Comparison of ENCODE assay signal across 13 mouse cellular contexts in genomic region chr7:43349623-43350022, GRCm38 (mm10). TPM values are rescaled to one million over a fixed set of nuclear protein-coding genes. Genes with fewer than 3 reads are reported as not detected.
A peak's percentile ranks its signal among the peaks of the same experiment; 100 is the strongest.
DNase-seq lines count a peak whose midpoint lies in the region; ATAC-seq and TF ChIP-seq lines count a peak whose summit lies in the region.
"Not testable (repeated sequence)": the region's sequence is repeated elsewhere in the genome, so short reads cannot be mapped to it uniquely, and the experiment has no call there.
"Had no signal": no experiment of that assay in that cellular context is flagged by ENCODE, and none has a peak within 500 bp of the region (broad histone marks: within the 10 kb centered on the region; RNA-seq: fewer than 3 reads in every experiment).

No protein-coding gene starts in this region.

- H3K27ac ChIP-seq in bone marrow macrophage, adult 2 months (ENCODE audit: insufficient read depth, low read depth, low read length), result peak overlapping the region; percentile 50; the same call in 1 of the 2 replicates
- H3K27ac ChIP-seq in liver, embryonic 15.5 days (replicated peaks), result not testable (repeated sequence)

- not testable (repeated sequence) for TF ChIP-seq POLR2A in bone marrow macrophage, adult 2 months (IDR thresholded peaks at IDR 0.05; ENCODE audit: borderline replicate concordance, low read depth, low read length)

- TF ChIP-seq CTCF in bone marrow macrophage, adult 2 months (IDR thresholded peaks at IDR 0.05; ENCODE audit: low read depth, low read length), result not testable (repeated sequence)

- not testable (repeated sequence) for H3K9me3 ChIP-seq in liver, embryonic 15.5 days (replicated peaks)

- not testable (repeated sequence) for H3K27me3 ChIP-seq in liver, embryonic 15.5 days

- H3K4me3 ChIP-seq in bone marrow macrophage, adult 2 months (ENCODE audit: insufficient read depth, low read length); liver, embryonic 15.5 days (replicated peaks): not testable (repeated sequence)

- not testable (repeated sequence) for H3K9ac ChIP-seq in liver, embryonic 15.5 days

- not testable (repeated sequence) for H3K4me2 ChIP-seq in liver, embryonic 15.5 days

- DNase-seq in ES-CJ7 (ENCODE audit: low read depth, low spot score), result peak; percentile 62
- DNase-seq in heart, adult 9 months (ENCODE audit: low spot score in 2 of 2), result peak; percentile 6 to 10
- DNase-seq in kidney, adult 9 months, result peak; percentile 34
- DNase-seq in lung, postnatal 36 days, result peak; percentile 52

- ATAC-seq in liver, embryonic 15.5 days (ENCODE audit: insufficient read depth), result peak; percentile 43; the same call in 1 of the 2 replicates
- ATAC-seq in neutrophil, adult 5-6 weeks (ENCODE audit: extremely low read depth, insufficient number of reproducible peaks, low FRiP score, poor library complexity, severe bottlenecking), result peak; percentile 62

- H3K36me3 ChIP-seq in liver, embryonic 15.5 days (replicated peaks), result not testable (repeated sequence)

- 32% methylated on average over 5 of the region's 5 CpGs for WGBS in liver, embryonic 15.5 days (ENCODE audit: insufficient replicate concordance)

- H3K4me1 ChIP-seq in bone marrow macrophage, adult 2 months (ENCODE audit: control insufficient read depth, insufficient read depth, low read length), result peaks cover 56% of the 10 kb centered on the region
- peaks cover 12% of the 10 kb centered on the region for H3K4me1 ChIP-seq in liver, embryonic 15.5 days (replicated peaks)

RNA-seq across cellular contexts. Expression of gene Siglecf, which starts 1.5 kb away (rescaled TPM):
- 0.59 TPM in 1 of 2 replicates, not detected in the other for polyA plus RNA-seq in bone marrow macrophage, adult 2 months (2012; ENCODE audit: insufficient read depth, insufficient read length, missing spikeins)
- 1.8 TPM in 2 replicates for polyA plus RNA-seq in liver, embryonic 15.5 days (2015; fragmentation: Nextera tagmentation; extraction: Ambion mirVana)
- 27.1 and 32.2 TPM in 2 replicates for total RNA-seq in neutrophil, adult 5-6 weeks (2017)
- total RNA-seq: adrenal gland, postnatal 25 days had no signal
- polyA plus RNA-seq: forebrain, embryonic 13.5 days had no signal

RNA-seq across cellular contexts. Expression of gene Zfp715, which starts 36.5 kb away (rescaled TPM):
- 29.9 and 33.0 TPM in 2 replicates for polyA plus RNA-seq in bone marrow macrophage, adult 2 months (2012; ENCODE audit: insufficient read depth, insufficient read length, missing spikeins)
- 4.2 and 4.4 TPM in 2 replicates for polyA plus RNA-seq in liver, embryonic 15.5 days (2015; fragmentation: Nextera tagmentation; extraction: Ambion mirVana)
- 46.8 TPM in 2 replicates for total RNA-seq in neutrophil, adult 5-6 weeks (2017)

RNA-seq across cellular contexts. Expression of gene Siglecg, which starts 58.4 kb away (rescaled TPM):
- not detected in 2 replicates for polyA plus RNA-seq in bone marrow macrophage, adult 2 months (2012; ENCODE audit: insufficient read depth, insufficient read length, missing spikeins)
- 0.76 and 1.2 TPM in 2 replicates for polyA plus RNA-seq in liver, embryonic 15.5 days (2015; fragmentation: Nextera tagmentation; extraction: Ambion mirVana)
- 222 and 223 TPM in 2 replicates for total RNA-seq in neutrophil, adult 5-6 weeks (2017)
- total RNA-seq: layer of hippocampus, adult 18-20 months; left cerebral cortex, adult 2 months had no signal
- polyA plus RNA-seq: forebrain, embryonic 13.5 days; hindbrain, embryonic 13.5 days; midbrain, embryonic 16.5 days had no signal

Comparison
In these comparisons a context has a peak if more than half of its experiments do, and no peak if none do; other contexts are left out.
1. DNase-seq: peak in every context shown above with its lines; median percentile 62 in ES-CJ7; 52 in lung, postnatal 36 days; 34 in kidney, adult 9 months; 8 in heart, adult 9 months.